Mouse (Mus musculus) midbrain, embryonic 13.5 days (tissue): ENCODE data around the gene Slc25a53. TPM values are rescaled to one million over a fixed set of nuclear protein-coding genes. Genes with fewer than 3 reads are reported as not detected.

Experiments used
- ATAC-seq: fragments of 200-750 bp; cut with Nextera tagmentation; 2 replicates; pipeline ENCODE4 v1.8.0; 2017; ENCODE audit warnings: mild to moderate bottlenecking, moderate TSS enrichment, moderate library complexity
- H3K27ac ChIP-seq: fragments of 300-500 bp; sonication (generic); 2 replicates; pipeline ENCODE4 v1.5.1; 2015; ENCODE audit warnings: inconsistent platforms, mild to moderate bottlenecking, moderate library complexity
- H3K27me3 ChIP-seq: fragments of 300-500 bp; sonication (generic); 2 replicates; pipeline ENCODE4 v1.6.1; 2015; ENCODE audit warnings: mild to moderate bottlenecking, inconsistent platforms
- H3K36me3 ChIP-seq: fragments of 300-500 bp; sonication (generic); 2 replicates; pipeline ENCODE4 v1.6.1; 2015; ENCODE audit warnings: mild to moderate bottlenecking, inconsistent platforms
- H3K4me1 ChIP-seq: fragments of 300-500 bp; sonication (generic); replicated peaks from 2 replicates; pipeline ENCODE4 v1.6.1; 2015; ENCODE audit warnings: inconsistent platforms
- H3K4me2 ChIP-seq: fragments of 300-500 bp; sonication (generic); replicated peaks from 2 replicates; pipeline ENCODE4 v1.6.1; 2015; ENCODE audit warnings: moderate library complexity, mild to moderate bottlenecking, inconsistent platforms
- H3K4me3 ChIP-seq: fragments of 300-500 bp; sonication (generic); replicated peaks from 2 replicates; pipeline ENCODE4 v1.5.1; 2015; ENCODE audit warnings: mild to moderate bottlenecking, inconsistent platforms
- H3K9ac ChIP-seq: fragments of 300-500 bp; sonication (generic); replicated peaks from 2 replicates; pipeline ENCODE4 v1.6.1; 2015; ENCODE audit warnings: mild to moderate bottlenecking, inconsistent platforms
- H3K9me3 ChIP-seq: fragments of 300-500 bp; sonication (generic); 2 replicates; pipeline ENCODE4 v1.6.1; 2016; ENCODE audit warnings: mild to moderate bottlenecking, inconsistent platforms
- WGBS: fragments of 180-500 bp; shearing (Covaris S2); methylation state at CpG from one replicate; pipeline ENCODE4 v1.1.7; 2015; 5-methylcytosine and 5-hydroxymethylcytosine counted together
- polyA plus RNA-seq: library from polyadenylated mRNA; unstranded; fragments of >200 nt; fragmentation: Nextera tagmentation; extraction: Ambion mirVana; gene quantifications from 2 replicates; pipeline ENCODE4 v1.2.1, GENCODE M21; 2015

Slc25a53 gene
- 14.7 and 16.9 TPM in 2 replicates for polyA plus RNA-seq

DNA sequence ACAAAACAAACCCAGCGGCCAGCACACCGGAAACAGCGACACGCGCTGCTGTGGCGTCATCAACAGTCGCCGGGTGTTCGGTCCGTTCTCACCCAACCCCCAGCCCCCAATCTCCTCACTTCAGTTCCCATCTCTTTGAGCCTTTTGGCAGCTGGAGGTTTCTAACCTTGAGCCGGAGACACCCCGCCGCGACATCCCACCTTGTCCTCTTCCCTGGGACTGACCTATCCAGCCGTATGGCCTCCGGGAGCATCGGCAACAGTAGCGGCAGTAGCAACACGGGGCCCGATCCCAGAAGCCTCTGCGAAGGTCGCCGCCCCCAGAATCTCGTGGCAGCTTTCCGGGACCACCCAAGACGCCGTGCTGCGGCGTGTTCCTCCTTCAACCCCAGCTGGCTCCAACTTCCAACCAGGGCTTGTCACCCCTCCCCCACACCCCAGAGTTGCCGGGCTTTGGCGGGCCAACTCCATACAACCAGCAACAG is at the start of gene Slc25a53:
Gene Slc25a53 (minus strand): TSS at position 303 of the 484 bp plus-strand sequence.
- H3K4me1 ChIP-seq: peaks cover 7% of the 10 kb centered on the region
- peak within 1 kb of the TSS; percentile 65 for H3K9ac ChIP-seq
- peak; percentile 95 for ATAC-seq
- H3K4me2 ChIP-seq: peak within 1 kb of the TSS; percentile 68
- 34% methylated on average over 31 of the region's 31 CpGs for WGBS
- no peaks in the 10 kb centered on the region for H3K9me3 ChIP-seq
- H3K27me3 ChIP-seq: no peaks in the 10 kb centered on the region
- H3K27ac ChIP-seq: peak within 1 kb of the TSS; percentile 85
- H3K4me3 ChIP-seq: peak within 1 kb of the TSS; percentile 52
- no peaks in the 10 kb centered on the region for H3K36me3 ChIP-seq

DNA sequence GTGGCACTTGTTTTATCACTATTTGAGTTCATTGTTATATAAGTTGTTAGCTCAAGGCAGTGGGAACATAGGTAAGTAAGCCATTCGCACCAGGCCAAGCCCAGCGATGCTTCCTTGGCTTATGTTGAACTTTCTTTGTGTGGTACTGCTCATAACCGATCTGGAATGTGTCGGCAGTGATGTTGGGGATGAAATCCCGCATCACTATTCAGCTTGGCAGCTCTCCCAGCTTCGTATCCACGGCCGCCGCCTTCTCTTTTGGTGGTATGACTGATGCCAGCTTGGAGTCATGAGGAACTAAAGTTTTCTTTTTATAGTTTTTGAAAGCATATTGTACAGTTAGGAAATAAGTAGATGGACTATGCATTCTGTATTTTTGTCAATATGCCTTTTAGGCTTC is 25.1 kb upstream of the Slc25a53 start:
- no peak overlapping the region for H3K4me2 ChIP-seq
- no peak overlapping the region for H3K4me3 ChIP-seq
- H3K36me3 ChIP-seq: no peaks in the 10 kb centered on the region
- H3K27me3 ChIP-seq: no peaks in the 10 kb centered on the region
- no peaks in the 10 kb centered on the region for H3K4me1 ChIP-seq
- no peak overlapping the region for H3K9ac ChIP-seq
- H3K27ac ChIP-seq: no peak overlapping the region
- 79% methylated on average over 9 of the region's 9 CpGs for WGBS
- ATAC-seq: no peak
- H3K9me3 ChIP-seq: no peaks in the 10 kb centered on the region

DNA sequence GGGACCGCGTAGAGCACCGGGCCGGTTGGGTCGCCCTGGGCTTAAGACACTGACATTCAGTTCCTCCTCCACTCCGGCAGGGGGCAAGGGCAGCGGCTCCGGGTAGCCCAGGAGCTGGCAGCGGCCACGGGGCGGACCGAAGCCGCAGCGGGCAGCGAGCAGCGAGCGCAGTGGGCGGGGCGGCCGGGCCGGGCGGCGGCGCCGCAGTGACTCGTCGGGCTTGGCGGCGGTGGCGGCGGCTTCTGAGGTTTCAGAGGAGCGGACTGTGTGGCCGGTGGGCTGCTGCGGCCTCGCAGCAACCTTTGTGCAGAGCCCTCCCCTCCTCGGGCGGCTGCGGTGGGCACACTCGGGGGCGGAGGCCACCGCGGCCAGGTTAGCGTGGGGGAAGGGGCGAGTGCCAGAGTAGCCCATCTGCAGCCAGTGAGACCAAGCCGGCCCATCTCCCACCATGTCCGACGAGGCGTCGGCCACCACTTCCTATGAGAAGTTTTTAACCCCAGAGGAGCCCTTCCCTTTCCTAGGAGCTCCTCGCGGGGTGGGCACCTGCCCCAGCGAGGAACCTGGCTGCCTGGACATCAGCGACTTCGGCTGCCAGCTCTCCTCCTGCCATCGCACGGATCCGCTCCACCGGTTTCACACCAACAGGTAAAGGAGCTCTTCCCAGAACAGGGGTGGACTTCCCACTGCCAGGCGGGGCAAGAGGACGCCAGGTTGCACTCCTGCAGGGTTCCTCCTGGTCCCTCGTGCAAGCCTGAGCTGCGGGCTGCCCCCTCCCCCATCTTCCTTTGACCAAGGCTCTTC is 11.5 kb upstream of the Slc25a53 start, which contains the start of gene Fam199x:
Gene Fam199x (plus strand): TSS at position 170 of the 801 bp plus-strand sequence.
- 20% methylated on average over 42 of the region's 62 CpGs for WGBS
- Histone ChIP-seq H3K27ac (peak within 1 kb of the TSS; percentile 47; the same call in 1 of the 2 replicates), H3K36me3 (no peaks in the 10 kb centered on the region), H3K9ac (peak within 1 kb of the TSS; percentile 77), H3K4me3 (peak within 1 kb of the TSS; percentile 65), H3K27me3 (peaks cover 3% of the 10 kb centered on the region; the same call in 1 of the 2 replicates), H3K9me3 (no peaks in the 10 kb centered on the region), H3K4me2 (peak within 1 kb of the TSS; percentile 64), H3K4me1 (peaks cover 12% of the 10 kb centered on the region)
- ATAC-seq: peak; percentile 99

DNA sequence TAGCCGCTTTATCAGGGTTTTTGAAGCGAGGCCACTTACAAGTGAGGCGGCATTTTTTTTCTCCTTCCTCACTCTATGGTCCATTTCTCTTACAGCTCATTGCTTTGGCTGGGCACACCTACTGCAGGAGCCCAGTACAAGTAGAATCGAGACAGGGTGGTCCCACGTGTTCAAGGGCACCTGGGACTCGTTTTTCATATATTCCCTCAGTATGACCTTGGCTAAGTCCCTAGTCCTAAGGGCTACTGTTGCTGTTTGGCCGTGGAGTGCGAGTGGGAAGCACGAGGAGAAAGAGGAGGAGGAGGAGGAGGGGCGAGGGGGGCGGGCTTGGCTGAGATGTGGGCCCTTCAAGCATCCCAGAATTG is 10.9 kb upstream of the Slc25a53 start:
- ATAC-seq: peak; percentile 76; the same call in 1 of the 2 replicates
- WGBS: 21% methylated on average over 10 of the region's 11 CpGs
- H3K4me2 ChIP-seq: peak overlapping the region; percentile 64
- peak overlapping the region; percentile 77 for H3K9ac ChIP-seq
- no peaks in the 10 kb centered on the region for H3K9me3 ChIP-seq
- no peaks in the 10 kb centered on the region for H3K36me3 ChIP-seq
- H3K27ac ChIP-seq: 0 out of 2 replicates have a peak overlapping the region, but pooled peaks have one; percentile 47
- H3K4me1 ChIP-seq: peaks cover 12% of the 10 kb centered on the region
- peaks cover 3% of the 10 kb centered on the region; the same call in 1 of the 2 replicates for H3K27me3 ChIP-seq
- H3K4me3 ChIP-seq: peak overlapping the region; percentile 65

DNA sequence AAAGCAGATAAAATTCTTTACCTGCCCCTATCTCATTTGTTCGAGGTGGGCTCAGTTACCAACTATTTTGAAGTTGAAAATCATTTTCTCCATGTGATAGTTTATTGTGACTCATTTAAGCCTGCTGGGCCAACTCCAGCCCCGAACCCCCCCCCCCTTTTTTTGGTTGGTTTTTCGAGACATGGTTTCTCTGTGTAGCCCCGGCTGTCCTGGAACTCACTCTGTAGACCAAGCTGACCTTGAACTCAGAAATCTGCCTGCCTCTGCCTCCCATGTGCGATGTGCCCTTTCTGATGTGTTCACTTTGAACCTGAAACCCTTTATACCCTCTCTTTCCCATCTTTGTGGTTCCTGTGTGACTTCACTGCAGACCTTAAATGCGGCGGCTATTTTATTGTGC is 400 bp upstream of the Slc25a53 start:
- peak overlapping the region; percentile 85; the same call in 1 of the 2 replicates for H3K27ac ChIP-seq
- WGBS: 56% methylated on average over 7 of the region's 7 CpGs
- peak overlapping the region; percentile 52 for H3K4me3 ChIP-seq
- H3K27me3 ChIP-seq: no peaks in the 10 kb centered on the region
- 0 out of 2 replicates have a peak overlapping the region, but pooled peaks have one; percentile 65 for H3K9ac ChIP-seq
- H3K4me1 ChIP-seq: peaks cover 7% of the 10 kb centered on the region
- ATAC-seq: no peak; the same call in 1 of the 2 replicates
- peak overlapping the region; percentile 68 for H3K4me2 ChIP-seq
- H3K36me3 ChIP-seq: no peaks in the 10 kb centered on the region
- no peaks in the 10 kb centered on the region for H3K9me3 ChIP-seq

DNA sequence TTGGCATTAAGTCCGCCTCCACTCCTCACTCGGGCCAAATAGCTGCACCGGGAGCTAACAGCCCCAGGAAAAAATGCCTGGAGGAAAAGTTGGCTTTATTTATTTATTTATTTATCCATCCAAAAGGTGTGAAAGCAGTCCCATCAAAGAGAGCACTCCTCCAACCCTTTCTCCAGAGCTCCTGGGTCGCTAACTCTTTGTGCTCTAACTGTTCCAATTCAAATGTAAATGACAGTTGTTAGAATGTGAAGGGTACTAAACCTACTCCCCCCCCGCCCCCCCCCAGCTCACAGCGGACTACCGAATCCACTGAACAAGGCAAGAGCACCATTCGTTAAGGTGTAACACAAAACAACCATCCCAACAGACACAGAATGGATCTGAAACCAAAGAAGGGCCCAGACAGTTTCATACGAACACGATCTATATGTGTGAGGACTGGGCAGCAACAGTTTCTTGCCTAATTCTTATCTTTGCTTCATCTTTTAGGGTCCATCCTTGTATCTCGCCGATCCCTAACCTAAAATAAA is 567 bp downstream of the Slc25a53 start:
- Histone ChIP-seq H3K4me3 (peak overlapping the region; percentile 52), H3K4me2 (peak overlapping the region; percentile 68), H3K27ac (peak overlapping the region; percentile 85), H3K36me3 (no peaks in the 10 kb centered on the region), H3K4me1 (peaks cover 7% of the 10 kb centered on the region), H3K9ac (peak overlapping the region; percentile 65; the same call in 1 of the 2 replicates), H3K27me3 (no peaks in the 10 kb centered on the region), H3K9me3 (no peaks in the 10 kb centered on the region)
- ATAC-seq: no peak; the same call in 1 of the 2 replicates
- WGBS: 27% methylated on average over 12 of the region's 12 CpGs

DNA sequence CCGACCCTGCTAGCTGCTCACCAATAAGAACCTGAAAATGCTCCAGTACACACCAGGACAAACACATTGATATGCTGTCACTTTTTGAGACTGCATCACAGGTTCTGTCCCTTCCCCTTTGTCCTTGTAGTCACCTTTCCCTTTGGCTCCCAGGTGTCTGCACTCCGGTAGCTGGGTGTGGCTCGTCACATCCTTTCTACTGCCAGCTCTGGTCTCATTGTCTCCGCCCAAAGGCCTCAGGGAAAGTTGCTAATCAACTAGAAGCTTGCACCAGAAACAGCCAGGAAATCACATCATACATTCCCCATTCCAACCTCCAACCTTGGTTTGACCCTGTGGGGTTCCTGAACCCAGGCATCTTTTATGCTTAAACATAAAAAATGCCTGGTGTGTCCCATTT is 3.8 kb downstream of the Slc25a53 start:
- Histone ChIP-seq H3K9me3 (no peaks in the 10 kb centered on the region), H3K4me3 (no peak overlapping the region), H3K36me3 (no peaks in the 10 kb centered on the region), H3K27me3 (no peaks in the 10 kb centered on the region), H3K4me1 (peaks cover 7% of the 10 kb centered on the region), H3K27ac (no peak overlapping the region), H3K9ac (no peak overlapping the region), H3K4me2 (no peak overlapping the region)
- 76% methylated on average over 4 of the region's 4 CpGs for WGBS
- ATAC-seq: no peak

DNA sequence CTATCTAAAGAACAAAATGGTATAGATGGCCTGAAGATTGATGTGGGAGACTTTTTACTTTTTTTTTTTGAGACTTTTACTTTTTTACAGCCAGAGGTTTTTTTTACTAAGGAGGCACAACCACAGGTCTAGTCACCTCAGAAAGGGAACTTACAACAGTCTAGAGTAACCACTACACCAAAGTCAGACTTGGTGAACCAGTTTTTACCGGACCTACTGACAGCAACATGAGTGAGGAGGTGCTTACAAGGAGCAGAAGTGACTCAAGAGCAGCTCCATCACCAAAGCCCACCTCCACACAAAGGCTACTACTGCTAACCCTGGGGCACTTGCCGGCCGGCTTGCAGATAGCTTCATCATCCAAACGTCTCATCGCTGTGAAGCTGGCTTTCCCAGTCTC is 6.4 kb downstream of the Slc25a53 start:
- H3K9ac ChIP-seq: no peak overlapping the region
- 84% methylated on average over 5 of the region's 5 CpGs for WGBS
- no peak for ATAC-seq
- no peak overlapping the region for H3K27ac ChIP-seq
- no peak overlapping the region for H3K4me3 ChIP-seq
- no peak overlapping the region for H3K4me2 ChIP-seq
- no peaks in the 10 kb centered on the region for H3K36me3 ChIP-seq
- peaks cover under 1% of the 10 kb centered on the region for H3K4me1 ChIP-seq
- H3K9me3 ChIP-seq: no peaks in the 10 kb centered on the region
- no peaks in the 10 kb centered on the region for H3K27me3 ChIP-seq

DNA sequence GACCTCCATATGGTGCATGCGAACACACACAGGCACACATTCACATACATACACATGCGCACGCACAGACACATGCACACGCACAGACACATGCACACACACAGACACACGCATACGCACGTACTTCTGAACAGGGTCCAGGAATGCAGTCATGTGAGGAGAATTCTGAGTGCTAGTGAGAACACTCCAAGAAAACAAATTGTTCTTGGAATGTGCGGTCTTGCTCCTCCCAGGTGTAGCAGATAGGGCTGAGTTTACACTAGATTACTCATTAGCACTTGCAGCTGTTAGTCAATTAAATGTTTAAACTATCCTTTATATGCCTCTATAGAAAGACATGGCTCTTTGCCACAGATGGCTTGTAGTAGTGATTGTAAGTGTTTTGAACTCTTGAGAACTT is 7.2 kb downstream of the Slc25a53 start:
- no peak for ATAC-seq
- Histone ChIP-seq H3K36me3 (no peaks in the 10 kb centered on the region), H3K9me3 (no peaks in the 10 kb centered on the region), H3K4me1 (no peaks in the 10 kb centered on the region), H3K9ac (no peak overlapping the region), H3K4me2 (no peak overlapping the region), H3K4me3 (no peak overlapping the region), H3K27me3 (no peaks in the 10 kb centered on the region), H3K27ac (no peak overlapping the region)
- 91% methylated on average over 8 of the region's 8 CpGs for WGBS

DNA sequence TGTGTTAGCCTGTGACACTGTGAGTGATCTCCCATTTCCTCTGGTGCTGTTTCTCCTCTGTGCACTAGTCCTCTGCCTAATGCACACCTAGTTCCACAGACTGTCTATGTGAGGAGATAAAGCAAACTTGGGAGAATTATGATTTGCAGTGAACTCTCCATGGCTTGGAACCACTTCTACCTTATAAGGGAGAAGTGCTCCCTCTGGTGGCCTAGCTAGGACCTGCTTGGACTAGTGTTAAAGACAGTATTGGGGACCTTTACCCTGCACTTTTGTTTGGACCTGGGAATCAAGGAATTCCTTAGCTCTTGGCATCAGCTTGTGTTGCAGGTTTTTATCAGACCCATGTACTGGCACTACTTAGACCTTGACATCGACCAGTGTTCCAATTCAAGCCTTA is 18.8 kb downstream of the Slc25a53 start:
- 17% methylated on average over 1 of the region's 1 CpGs for WGBS
- H3K4me1 ChIP-seq: no peaks in the 10 kb centered on the region
- no peaks in the 10 kb centered on the region for H3K27me3 ChIP-seq
- no peak overlapping the region for H3K4me2 ChIP-seq
- no peak overlapping the region for H3K9ac ChIP-seq
- H3K27ac ChIP-seq: no peak overlapping the region
- H3K9me3 ChIP-seq: no peaks in the 10 kb centered on the region
- ATAC-seq: 0 out of 2 replicates have a peak, but pooled peaks have one; percentile 34
- H3K4me3 ChIP-seq: no peak overlapping the region
- H3K36me3 ChIP-seq: no peaks in the 10 kb centered on the region

DNA sequence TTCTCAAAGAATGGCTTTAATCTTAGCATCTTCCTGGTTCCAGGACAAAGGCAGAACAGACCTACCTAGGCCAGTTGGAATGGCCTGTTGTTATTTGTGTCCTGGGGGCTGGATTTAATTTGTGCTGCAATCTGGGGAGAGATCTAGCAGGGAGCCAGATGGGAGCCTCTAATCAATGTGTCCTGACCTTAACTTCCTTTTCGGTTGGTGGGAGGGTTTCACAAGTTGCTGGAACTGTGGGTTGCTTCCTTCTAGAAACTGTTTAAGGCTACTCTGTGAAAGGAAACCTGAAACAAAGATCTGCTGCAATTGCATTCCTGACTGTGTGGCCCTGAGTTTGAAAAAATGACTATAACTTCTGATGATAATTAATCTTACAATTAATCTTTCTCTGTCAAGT is 20.4 kb downstream of the Slc25a53 start:
- Histone ChIP-seq H3K9me3 (no peaks in the 10 kb centered on the region), H3K27ac (no peak overlapping the region), H3K4me3 (no peak overlapping the region), H3K9ac (no peak overlapping the region), H3K27me3 (no peaks in the 10 kb centered on the region), H3K36me3 (no peaks in the 10 kb centered on the region), H3K4me2 (no peak overlapping the region), H3K4me1 (no peaks in the 10 kb centered on the region)
- ATAC-seq: no peak
- 85% methylated on average over 1 of the region's 1 CpGs for WGBS

DNA sequence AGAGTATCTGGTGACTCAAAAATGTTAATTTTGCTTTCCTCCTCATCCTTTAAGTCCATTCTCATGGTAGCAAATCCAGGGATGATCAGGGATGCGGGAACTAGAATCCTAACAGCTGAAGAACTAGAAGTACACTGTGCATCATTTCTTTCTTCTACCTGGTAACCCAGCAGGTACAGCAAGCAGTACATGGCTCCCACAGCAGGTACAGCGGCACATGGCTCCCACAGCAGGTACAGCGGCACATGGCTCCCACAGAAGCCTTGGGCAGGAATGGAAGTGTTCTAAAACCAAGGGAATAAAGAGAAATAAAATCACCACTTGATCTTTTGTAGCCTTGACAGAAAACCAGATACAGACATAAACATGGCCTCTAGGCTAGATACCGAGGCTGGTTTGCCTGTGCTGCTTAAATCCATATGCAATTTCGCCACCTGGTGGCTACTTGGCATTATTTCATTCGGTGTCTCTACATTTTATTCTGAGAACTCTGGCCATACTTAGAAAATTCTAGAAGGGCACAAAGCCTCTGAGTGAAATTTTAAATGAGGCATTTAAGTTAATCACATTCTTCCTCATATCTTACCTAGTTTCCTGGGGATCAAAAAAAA is 22.9 kb downstream of the Slc25a53 start:
- H3K27ac ChIP-seq: no peak overlapping the region
- no peaks in the 10 kb centered on the region for H3K4me1 ChIP-seq
- peak; percentile 56; the same call in 1 of the 2 replicates for ATAC-seq
- 54% methylated on average over 6 of the region's 6 CpGs for WGBS
- no peak overlapping the region for H3K4me2 ChIP-seq
- no peaks in the 10 kb centered on the region for H3K9me3 ChIP-seq
- H3K9ac ChIP-seq: no peak overlapping the region
- H3K4me3 ChIP-seq: no peak overlapping the region
- no peaks in the 10 kb centered on the region for H3K36me3 ChIP-seq
- no peaks in the 10 kb centered on the region for H3K27me3 ChIP-seq
